Mouse (Mus musculus) CD8-positive naive resting alpha-beta T cell, adult 2 months (primary cell): ENCODE data around the gene Zbtb7b.
"Not testable (repeated sequence)": the region's sequence is repeated elsewhere in the genome, so short reads cannot be mapped to it uniquely, and the experiment has no call there.

Experiments used
- DNase-seq, 2 experiments: peaks; one replicate each; pipeline ENCODE4 v3.0.0; 2022; ENCODE audit warnings: low read depth in 2 of 2, low spot score in 2 of 2

Gene Zbtb7b

GRCm38 (mm10) chr3:89394006-89394893 is at the start of gene Zbtb7b:
Gene Zbtb7b, minus strand, starts transcription at chr3:89394776.
- DNase-seq, result no peak

GRCm38 (mm10) chr3:89440691-89441090 is 46.1 kb upstream of the Zbtb7b start:
- DNase-seq, result no peak

GRCm38 (mm10) chr3:89437269-89437668 is 42.7 kb upstream of the Zbtb7b start:
- DNase-seq, result peak; percentile 41 to 45

DNA sequence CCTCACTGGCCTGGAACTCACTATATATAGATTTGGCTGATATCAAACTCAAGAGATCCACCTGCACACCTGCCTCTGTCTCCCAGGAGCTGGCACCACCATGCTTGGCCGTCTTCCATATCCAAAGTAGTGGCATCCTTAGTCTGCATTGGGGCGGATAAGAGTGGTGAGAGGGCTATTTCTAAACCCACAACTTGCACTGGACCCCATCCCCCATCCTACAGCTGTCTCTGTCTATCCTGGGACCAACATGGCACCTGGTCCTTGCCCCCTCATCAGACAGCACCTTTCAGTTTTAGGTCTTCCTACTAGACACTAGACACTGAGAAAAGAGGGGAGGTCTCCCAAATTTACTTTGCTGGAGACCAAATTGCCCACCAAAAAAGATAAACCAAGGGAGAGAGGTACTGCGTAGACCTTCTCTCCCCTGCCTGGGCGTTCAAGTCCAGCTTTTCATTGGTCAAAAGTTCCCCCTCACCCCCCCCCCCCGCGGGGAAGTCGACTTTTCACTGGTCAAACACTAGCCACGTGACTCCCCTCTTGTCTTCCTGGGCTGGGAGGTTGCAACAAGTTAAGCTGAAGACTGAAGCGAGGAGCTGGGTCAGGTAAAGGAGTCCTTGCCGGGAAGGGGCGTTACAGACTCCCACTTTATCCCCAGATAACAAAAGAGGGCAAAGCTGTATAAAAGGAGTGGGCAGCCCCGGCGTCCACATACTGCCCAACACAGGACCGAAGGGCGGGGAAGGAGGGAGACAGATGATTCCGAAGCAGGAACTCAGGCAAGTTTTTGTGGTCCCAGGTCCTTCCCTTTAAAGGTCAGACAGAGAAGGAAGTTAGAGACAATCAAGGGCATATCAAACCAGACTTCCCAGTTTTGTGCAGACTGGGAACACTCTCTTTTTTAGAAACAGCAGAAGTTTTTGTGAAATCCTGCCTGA is 41.9 kb upstream of the Zbtb7b start, which contains the start of gene Pbxip1:
Pbxip1 (plus strand) TSS at position 531 of the 938 bp plus-strand sequence.
- DNase-seq, result peak; percentile 28 to 54

- no peak for DNase-seq
These were observed 40.5 kb upstream of the Zbtb7b start for GRCm38 (mm10) chr3:89435041-89435440.

GRCm38 (mm10) chr3:89434532-89434931 is 40.0 kb upstream of the Zbtb7b start:
- DNase-seq, result no peak

DNA sequence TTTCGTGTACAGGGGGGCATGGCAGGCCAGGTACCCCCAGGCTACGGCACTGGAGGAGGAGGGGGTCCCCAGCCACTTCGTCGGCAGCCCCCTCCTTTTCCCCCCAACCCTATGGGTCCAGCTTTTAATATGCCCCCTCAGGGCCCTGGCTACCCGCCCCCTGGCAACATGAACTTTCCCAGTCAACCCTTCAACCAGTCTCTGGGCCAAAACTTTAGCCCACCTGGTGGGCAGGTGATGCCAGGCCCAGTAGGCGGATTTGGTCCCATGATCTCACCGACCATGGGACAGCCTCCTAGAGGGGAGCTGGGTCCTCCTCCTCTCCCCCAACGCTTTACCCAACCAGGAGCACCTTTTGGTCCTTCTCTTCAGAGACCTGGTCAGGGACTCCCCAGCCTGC is 38.0 kb upstream of the Zbtb7b start:
- no peak for DNase-seq

GRCm38 (mm10) chr3:89430171-89431159 is 35.9 kb upstream of the Zbtb7b start, which contains the start of gene Pygo2:
Gene Pygo2, plus strand, starts transcription at chr3:89430214.
- DNase-seq, result peak; percentile 89

- not testable (repeated sequence) for DNase-seq
These were observed 34.4 kb upstream of the Zbtb7b start for GRCm38 (mm10) chr3:89429021-89429420.

GRCm38 (mm10) chr3:89425876-89426275 is 31.3 kb upstream of the Zbtb7b start:
- DNase-seq, result no peak

DNA sequence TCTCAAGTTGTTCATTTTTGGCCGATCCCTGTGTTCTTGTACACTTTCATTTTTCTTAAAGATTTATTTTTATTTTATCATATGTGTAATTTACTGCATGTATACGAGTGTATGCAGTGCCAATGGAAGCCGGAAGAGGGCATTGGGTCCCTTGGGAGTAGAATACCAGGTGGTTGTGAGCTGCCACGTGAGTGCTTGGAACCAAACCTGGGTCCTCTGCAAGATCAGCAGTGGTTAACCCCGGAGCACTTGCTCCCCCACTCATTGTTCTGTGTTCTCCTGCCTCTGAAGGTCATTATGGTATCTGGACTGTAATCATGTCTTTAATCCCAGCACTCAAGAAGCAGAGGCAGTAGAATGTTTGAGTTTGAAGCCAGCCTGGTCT is 30.6 kb upstream of the Zbtb7b start:
- no peak for DNase-seq

GRCm38 (mm10) chr3:89424416-89425140 is 30.0 kb upstream of the Zbtb7b start:
- DNase-seq, result no peak

DNA sequence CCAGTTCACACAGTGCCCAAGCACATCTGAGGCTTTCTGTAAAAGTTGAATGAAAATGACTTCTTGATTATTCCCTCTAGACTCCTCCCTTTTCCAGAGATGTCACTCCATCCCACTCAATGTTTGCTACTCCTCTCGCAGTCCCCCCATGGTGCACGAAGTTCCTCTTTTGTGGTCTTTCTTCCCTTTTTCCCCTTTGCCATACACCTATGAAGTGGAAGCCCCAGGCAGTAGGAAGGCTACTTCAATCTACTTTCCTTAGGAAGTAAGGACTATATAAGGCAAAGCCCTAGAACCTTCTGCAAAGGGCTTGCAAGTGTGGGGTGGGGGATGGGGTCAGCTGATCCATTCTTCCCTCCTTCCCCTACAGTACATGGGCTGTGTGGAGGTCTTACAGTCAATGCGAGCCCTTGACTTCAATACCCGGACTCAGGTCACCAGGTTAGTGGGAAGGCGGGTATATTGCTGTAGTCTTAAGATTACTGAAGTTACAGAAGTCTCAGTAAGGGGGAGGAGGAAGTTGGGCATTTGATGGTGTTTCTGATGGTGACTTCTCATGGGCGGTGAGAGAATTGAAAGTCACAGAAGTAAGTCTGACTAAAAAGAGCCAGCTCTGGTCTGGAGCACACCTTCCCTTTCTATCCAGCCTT is 28.1 kb upstream of the Zbtb7b start:
- no peak for DNase-seq

DNA sequence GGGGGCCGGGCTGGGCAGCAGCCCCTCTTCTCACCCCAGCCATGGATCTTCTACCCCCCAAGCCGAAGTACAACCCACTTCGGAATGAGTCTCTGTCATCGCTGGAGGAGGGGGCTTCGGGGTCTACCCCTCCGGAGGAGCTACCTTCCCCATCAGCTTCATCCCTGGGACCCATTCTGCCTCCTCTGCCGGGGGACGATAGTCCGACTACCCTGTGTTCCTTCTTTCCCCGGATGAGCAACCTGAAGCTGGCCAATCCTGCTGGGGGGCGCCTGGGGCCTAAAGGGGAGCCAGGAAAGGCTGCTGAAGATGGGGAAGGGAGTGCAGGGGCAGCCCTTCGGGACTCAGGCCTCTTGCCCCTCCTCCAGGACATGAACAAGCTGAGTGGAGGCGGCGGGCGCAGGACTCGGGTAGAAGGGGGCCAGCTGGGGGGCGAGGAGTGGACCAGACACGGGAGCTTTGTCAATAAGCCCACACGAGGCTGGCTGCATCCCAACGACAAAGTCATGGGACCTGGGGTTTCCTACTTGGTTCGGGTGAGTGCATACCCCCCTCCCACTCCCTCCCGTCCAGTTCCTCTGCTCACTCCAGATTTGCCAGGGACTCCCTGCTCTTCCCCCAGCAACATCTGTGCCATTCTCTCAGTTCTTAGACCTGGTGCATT is 27.4 kb upstream of the Zbtb7b start:
- no peak for DNase-seq

DNA sequence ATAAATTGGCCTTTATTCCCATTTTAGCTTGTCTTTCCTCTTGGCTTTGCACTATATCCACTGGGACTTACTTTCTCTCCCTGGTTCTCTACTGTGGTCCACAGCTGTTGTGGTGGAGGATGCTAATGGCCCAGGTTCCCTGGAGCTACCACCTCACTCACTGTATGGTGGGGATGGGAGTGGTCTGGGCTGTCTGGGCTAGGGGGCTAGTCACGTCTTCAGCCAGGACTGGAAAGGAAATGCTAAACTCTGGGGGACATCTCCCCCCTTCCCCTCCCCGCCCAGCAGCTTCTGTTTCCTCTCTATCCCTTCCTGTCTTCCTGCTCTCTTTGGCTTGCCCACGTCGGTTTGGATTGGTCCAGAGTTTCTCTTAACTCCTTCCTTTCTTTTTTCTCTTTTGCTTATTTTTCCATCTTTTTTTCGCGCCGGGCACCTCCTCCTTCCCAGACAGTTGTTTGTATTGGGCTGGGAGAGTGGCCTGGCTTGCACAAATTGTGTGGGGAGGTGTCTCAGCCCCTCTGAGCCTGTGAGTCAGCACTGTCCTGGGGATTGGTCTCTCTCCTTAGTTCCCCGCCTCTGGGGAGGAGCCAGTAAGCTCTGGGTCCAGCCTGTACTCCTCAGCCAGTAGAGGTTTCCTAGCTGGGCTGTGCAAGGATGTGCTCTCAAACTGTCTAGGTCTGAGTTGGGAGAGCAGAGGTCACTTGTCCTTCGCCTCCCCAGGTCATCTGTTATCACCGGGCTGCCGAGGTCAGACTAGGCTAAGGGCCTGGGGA is 26.6 kb upstream of the Zbtb7b start:
- DNase-seq, result no peak

- no peak for DNase-seq
These were observed 25.8 kb upstream of the Zbtb7b start for GRCm38 (mm10) chr3:89420421-89420820.

GRCm38 (mm10) chr3:89419981-89420380 is 25.4 kb upstream of the Zbtb7b start:
- no peak for DNase-seq

DNA sequence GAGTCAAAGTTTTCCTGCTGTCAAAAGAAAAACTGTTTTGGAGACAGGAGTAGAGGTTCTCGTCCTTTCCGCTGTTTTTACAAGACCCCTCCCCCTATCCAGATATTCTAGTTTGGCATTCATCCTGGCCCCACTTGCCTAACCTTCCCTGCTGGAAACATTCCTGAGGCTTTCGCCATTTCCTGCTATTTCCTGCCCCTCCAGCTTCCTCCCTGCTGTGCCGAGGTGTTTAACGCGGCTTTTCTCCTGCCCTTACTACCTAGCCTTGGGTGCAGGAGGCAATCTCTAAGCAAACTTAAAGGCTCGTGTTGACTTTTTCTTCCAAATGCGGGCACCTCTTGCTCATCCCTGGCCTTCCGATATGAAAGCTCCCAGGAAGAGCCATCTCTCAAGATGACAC is 25.0 kb upstream of the Zbtb7b start:
- no peak for DNase-seq
